Mouse (Mus musculus) liver, embryonic 11.5 days (tissue): ENCODE measurements at regions not wholly inside any gene's neighbourhood (a gene's known extent, or its start where the extent isn't known, plus 50 kb on each side); places are given as distances from the start of the nearest gene placed in this dataset.

Source experiments
- ATAC-seq: fragments of 200-750 bp; cut with Nextera tagmentation; replicated peaks from 2 replicates; pipeline ENCODE4 v1.8.0; 2017; ENCODE audit warnings: moderate number of reproducible peaks, mild to moderate bottlenecking, moderate TSS enrichment, moderate library complexity; ENCODE audit not compliant: low FRiP score
- DNase-seq: peaks from one replicate; pipeline ENCODE4 v3.0.0-alpha.2; 2017; ENCODE audit warnings: low spot score
- H3K27ac ChIP-seq: fragments of 300-500 bp; sonication (generic); 2 replicates; pipeline ENCODE4 v1.5.1; 2014; ENCODE audit warnings: mild to moderate bottlenecking, low read depth, low read length, control low read depth
- H3K27me3 ChIP-seq: fragments of 300-500 bp; sonication (generic); replicated peaks from 2 replicates; pipeline ENCODE4 v1.6.1; 2014; ENCODE audit warnings: low read length, mixed read lengths; ENCODE audit not compliant: control insufficient read depth, insufficient read depth
- H3K36me3 ChIP-seq: fragments of 300-500 bp; sonication (generic); 2 replicates; pipeline ENCODE4 v1.6.1; 2014; ENCODE audit warnings: mild to moderate bottlenecking, low read length, moderate library complexity, mixed read lengths; ENCODE audit not compliant: control insufficient read depth, insufficient read depth
- H3K4me1 ChIP-seq: fragments of 300-500 bp; sonication (generic); replicated peaks from 2 replicates; pipeline ENCODE4 v1.6.1; 2014; ENCODE audit warnings: low read length, mixed read lengths; ENCODE audit not compliant: control insufficient read depth, insufficient read depth
- H3K4me2 ChIP-seq: fragments of 300-500 bp; sonication (generic); 2 replicates; pipeline ENCODE4 v1.6.1; 2014; ENCODE audit warnings: mild to moderate bottlenecking, control low read depth, moderate library complexity
- H3K4me3 ChIP-seq: fragments of 300-500 bp; sonication (generic); 2 replicates; pipeline ENCODE4 v1.5.1; 2014; ENCODE audit warnings: low read depth, low read length, control low read depth
- H3K9ac ChIP-seq: fragments of 300-500 bp; sonication (generic); 2 replicates; pipeline ENCODE4 v1.6.1; 2014; ENCODE audit warnings: low read depth, low read length, control low read depth
- H3K9me3 ChIP-seq: fragments of 300-500 bp; sonication (generic); 2 replicates; pipeline ENCODE4 v1.6.1; 2016; ENCODE audit warnings: low read length, inconsistent platforms, mixed read lengths; ENCODE audit not compliant: control insufficient read depth
- WGBS: fragments of 180-500 bp; shearing (Covaris S2); extraction: QIAGEN DNeasy Blood & Tissue Kit; methylation state at CpG from one replicate; pipeline ENCODE4 v1.1.7; 2014; 5-methylcytosine and 5-hydroxymethylcytosine counted together

GRCm38 (mm10) chr3:105375383-105375782 is 76.7 kb upstream of the Kcnd3 start:
- DNase-seq (no peak), ATAC-seq (no peak)
- Histone ChIP-seq H3K9me3 (no peaks in the 10 kb centered on the region), H3K4me2 (no peak overlapping the region), H3K27ac (no peak overlapping the region), H3K36me3 (no peaks in the 10 kb centered on the region), H3K4me1 (no peaks in the 10 kb centered on the region), H3K27me3 (no peaks in the 10 kb centered on the region), H3K9ac (no peak overlapping the region), H3K4me3 (no peak overlapping the region)
- WGBS = 68% methylated on average over 5 of the region's 5 CpGs

- WGBS = 66% methylated on average over 7 of the region's 7 CpGs
- Histone ChIP-seq H3K4me1 (no peaks in the 10 kb centered on the region), H3K27ac (no peak overlapping the region), H3K4me2 (no peak overlapping the region), H3K36me3 (no peaks in the 10 kb centered on the region), H3K9ac (no peak overlapping the region), H3K4me3 (no peak overlapping the region), H3K9me3 (no peaks in the 10 kb centered on the region), H3K27me3 (no peaks in the 10 kb centered on the region)
- no peak for ATAC-seq
- DNase-seq = no peak
Measured at GRCm38 (mm10) chr3:105375820-105376219, 76.3 kb upstream of the Kcnd3 start.

- Histone ChIP-seq H3K9me3 (no peaks in the 10 kb centered on the region), H3K36me3 (no peaks in the 10 kb centered on the region), H3K27me3 (no peaks in the 10 kb centered on the region), H3K9ac (no peak overlapping the region), H3K4me3 (no peak overlapping the region), H3K27ac (no peak overlapping the region), H3K4me2 (no peak overlapping the region), H3K4me1 (no peaks in the 10 kb centered on the region)
- WGBS = 73% methylated on average over 5 of the region's 5 CpGs
- DNase-seq = no peak
- no peak for ATAC-seq
Measured at GRCm38 (mm10) chr3:105376346-105376745, 75.8 kb upstream of the Kcnd3 start.

GRCm38 (mm10) chr3:105380818-105381217 is 71.3 kb upstream of the Kcnd3 start:
- 86% methylated on average over 4 of the region's 4 CpGs for WGBS

GRCm38 (mm10) chr3:105392611-105393514 is 59.3 kb upstream of the Kcnd3 start:
- no peak for DNase-seq
- H3K4me1 ChIP-seq = no peaks in the 10 kb centered on the region; the same call in 1 of the 2 replicates
- no peak overlapping the region for H3K4me2 ChIP-seq
- H3K36me3 ChIP-seq = no peaks in the 10 kb centered on the region
- H3K27me3 ChIP-seq = no peaks in the 10 kb centered on the region
- no peaks in the 10 kb centered on the region for H3K9me3 ChIP-seq
- ATAC-seq = no peak
- H3K4me3 ChIP-seq = no peak overlapping the region
- no peak overlapping the region for H3K9ac ChIP-seq
- WGBS = 54% methylated on average over 8 of the region's 8 CpGs
- no peak overlapping the region for H3K27ac ChIP-seq

More at GRCm38 (mm10) chr3:105380818-105381217, 71.3 kb upstream of the Kcnd3 start:
- Histone ChIP-seq H3K9me3 (no peaks in the 10 kb centered on the region), H3K27me3 (no peaks in the 10 kb centered on the region), H3K27ac (no peak overlapping the region), H3K36me3 (no peaks in the 10 kb centered on the region), H3K9ac (no peak overlapping the region), H3K4me3 (no peak overlapping the region), H3K4me1 (no peaks in the 10 kb centered on the region), H3K4me2 (no peak overlapping the region)
- DNase-seq = no peak
- no peak for ATAC-seq
